Mouse (Mus musculus) testis, postnatal 14 days (tissue): ENCODE data around the gene Dop1a.

Experiments used
- DNase-seq: peaks from one replicate; pipeline ENCODE4 v3.0.0; 2021; ENCODE audit warnings: low spot score

Dop1a gene

DNA sequence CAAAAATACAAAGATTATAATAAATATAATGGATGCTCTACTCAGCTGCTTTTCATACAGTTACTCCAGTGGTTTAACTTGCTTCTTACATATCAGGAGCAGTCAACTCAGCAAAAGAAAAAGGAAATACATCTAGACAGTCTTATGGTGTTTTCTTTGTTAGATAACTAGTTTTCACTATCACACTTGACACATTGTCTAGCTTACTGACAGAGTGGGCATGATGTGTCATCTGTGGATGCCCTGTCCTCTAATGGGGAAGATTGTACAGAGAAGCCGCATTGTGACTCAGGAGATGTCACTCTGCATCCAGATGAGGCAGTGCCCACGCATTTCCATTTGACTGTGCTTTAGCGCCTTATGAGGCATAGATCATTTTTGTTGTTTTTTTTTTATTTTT is 32.1 kb downstream of the Dop1a start:
- DNase-seq = no peak

DNA sequence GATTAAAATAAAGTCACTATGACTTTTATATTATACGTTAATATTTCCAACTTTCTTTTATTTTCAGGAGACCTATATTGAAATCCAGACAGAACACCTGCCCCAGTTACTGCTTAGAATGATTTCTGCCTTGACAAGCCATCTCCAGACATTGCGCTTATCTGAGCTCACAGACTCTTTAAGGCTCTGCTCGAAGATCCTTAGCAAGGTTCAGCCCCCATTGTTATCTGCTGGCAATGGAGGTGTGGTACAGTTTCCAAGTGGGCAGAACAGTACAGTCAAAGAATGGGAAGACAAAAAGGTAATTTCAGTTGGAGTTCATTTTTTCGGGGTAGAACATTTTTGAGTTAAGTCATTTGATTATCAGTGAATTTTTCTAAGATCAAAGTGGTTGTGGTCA is 40.5 kb downstream of the Dop1a start:
- no peak for DNase-seq

DNA sequence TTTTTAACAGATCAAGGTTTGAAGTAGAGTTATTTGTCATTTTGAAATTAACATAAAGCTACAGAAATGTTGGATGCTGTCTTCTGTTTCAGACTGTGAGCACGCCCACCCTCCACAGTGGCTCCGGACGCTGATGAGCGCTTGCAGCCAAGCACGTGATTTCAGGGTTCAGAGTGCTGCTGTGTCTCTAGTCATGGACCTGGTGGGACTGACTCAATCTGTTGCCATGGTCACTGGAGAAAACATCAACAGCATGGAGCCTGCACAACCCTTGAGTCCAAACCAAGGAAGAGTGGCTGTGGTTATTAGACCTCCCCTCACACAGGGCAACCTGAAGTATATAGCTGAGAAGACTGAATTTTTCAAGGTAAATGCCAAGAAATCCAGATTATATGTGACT is 46.8 kb downstream of the Dop1a start:
- DNase-seq = no peak

DNA sequence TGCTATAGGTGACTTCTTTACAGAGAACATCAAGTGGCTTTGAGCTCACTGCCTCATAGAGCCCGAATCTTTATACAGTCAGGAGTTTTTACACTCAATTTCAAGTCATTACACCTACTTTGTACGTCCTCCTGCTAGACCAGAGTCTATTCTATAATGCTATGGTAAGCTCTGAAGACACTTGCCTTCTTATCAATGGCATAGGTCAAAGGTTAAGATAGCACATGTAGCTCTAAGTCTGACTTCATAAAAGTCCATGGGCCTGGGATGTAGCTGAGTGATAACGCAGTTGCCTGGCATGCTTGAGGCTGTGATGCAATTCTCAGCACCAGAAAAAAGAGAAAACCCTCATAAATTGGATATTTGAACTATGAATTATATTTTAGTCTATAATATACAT is 47.4 kb downstream of the Dop1a start:
- no peak for DNase-seq

DNA sequence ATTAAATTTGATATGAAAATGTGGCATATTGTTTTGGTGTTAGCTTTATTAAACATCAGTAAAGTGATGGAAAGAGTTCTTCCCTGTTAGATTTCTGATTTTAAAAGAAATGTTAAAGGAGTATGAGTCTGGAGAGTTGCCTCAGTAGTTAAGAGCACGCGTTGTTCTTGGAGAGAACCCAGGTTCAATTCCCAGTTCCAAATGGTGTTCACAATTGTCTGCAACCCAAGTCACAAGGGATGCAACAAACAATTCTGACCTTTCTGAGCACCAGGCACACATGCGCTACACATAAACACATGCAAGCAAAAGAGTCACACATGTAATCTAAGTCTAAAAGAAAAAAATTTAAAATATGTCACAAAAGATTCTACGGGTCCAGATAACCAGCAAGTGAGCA is 47.8 kb downstream of the Dop1a start:
- DNase-seq = no peak

DNA sequence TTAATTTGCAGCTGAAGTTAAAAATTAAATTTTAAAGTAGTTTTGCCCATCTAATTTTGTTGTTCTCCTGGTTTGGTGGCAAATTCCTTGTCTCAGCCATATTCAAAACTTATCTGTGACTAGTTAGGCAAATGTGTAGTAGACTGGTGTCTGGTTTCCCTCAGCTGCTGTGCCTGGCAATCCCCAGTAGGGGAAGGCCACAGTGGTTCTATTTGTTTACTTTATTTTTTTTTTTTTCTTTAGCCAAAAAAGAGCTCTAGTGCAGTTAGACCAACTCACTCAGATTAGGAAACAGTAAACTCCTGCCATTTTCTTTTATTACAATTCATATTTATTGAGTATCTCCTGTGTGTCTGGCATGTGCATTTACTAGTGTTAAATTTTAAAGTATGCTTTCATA is 55.4 kb downstream of the Dop1a start:
- DNase-seq = no peak

DNA sequence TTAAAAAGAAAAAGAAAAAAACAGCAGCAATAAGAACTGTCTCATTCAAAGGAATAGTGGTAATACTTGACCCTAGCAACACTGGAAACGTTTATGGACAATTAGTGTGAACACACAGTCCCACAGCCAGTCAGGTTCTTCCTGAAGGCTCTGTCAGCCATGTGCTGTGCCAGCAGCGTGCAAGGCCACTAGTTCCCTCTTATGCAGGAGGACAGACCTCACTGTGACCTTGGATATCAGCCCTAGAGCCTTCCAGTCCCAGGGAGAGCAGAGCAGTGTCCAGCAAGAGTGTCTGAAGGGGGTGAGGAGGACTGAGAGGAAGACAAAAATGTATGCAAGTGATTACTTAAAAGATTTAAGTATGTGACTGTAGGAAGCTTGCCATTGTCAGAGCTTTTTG is 58.6 kb downstream of the Dop1a start:
- peak; percentile 17 for DNase-seq

DNA sequence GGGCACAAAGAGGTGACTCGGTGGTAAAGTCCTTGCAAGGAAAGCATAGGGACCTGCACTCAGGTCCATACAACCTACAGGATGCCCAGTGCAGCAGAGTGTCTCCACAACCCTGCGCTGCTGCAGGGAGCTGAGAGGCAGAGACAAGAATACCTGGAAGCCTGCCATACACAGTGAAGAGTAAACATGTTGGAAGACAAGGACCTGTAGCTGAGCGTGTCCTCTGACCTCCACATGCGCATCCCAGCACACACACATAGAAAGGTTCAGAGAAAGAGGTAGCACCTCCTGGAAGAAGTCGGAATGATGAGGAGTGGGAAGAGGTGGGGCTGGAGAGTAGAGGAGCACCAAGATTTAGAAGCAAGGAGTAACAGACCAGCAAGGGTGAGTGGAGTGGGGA is 67.1 kb downstream of the Dop1a start:
- no peak for DNase-seq

DNA sequence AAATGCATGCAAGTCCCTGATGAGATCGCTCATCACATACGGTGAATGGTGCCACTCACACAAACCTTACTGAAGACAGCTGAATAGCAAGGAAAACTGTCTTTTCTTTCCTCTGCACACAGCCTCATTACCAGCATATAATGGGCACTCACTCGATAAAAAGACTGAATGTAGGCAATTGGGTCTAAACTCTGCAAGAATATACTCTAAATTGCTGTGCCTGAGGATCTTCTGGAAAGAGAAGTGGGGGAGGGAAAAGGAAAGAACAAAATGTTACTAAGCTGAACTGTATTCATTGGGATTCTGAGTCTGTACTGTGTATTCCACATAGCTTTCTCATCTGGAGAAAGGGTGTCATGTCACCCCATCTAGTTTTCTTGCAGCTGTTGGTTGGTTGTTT is 76.5 kb downstream of the Dop1a start:
- DNase-seq = no peak

DNA sequence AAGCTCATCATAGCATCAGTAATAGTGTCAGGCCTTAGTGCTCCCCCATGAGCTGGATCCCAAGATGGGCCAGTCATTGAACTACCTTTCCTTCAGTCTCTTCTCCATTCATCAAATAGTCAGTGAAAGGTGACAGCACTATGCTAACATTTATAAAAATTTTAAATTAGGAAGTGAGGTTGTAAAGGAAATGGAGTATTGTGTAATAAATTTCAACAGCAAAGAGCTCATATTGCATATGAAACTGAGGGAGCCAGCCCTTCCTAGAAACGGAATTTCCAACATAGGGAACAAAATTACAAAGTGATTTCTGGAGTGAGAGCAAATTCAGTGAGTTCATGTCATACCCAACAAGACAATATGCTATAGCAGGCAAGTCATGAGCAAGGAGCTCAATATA is 77.6 kb downstream of the Dop1a start:
- no peak for DNase-seq

DNA sequence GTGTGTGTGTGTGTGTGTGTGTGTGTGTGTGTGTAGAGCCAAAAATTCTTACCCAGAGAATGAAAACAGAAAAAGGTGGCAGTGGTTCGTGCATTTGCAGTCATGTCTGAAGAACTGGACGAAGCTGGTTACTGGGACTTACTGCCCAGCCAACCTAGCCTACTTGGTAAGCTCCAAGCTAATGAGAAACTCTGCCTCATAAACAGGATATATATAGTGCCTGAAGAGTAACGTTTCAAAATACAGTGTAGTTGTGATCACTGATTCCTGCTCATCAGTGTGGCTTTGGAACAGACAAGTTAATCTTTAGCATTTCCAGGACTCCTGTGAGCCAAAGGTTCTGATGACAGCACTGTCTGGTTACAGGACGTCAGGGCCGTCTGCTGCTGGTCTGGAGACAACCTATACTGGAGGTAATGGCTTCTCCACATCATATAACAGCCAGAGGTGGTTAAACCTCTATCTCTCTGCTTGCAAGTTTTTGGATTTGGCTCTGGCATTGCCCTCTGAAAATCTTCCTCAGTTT is 82.7 kb downstream of the Dop1a start:
- no peak for DNase-seq

DNA sequence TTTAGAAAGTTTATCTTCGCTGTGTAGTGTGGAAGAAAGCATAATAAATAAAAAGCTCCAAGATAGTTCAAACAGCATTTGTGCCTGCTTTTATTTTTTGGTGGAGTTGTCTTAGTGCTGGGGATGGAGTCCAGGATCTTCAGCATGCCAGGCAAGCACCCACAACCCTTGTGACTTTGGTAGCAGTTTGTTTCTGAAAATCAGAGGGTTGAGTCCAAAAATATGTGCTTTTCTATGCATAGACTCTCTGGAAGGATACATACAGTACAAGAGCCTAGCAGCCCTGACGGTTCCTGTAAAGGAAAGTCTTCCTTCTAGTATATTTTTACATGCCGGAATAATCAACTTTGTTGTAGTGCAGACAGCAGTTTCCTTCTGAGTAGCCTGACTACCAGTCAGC is 83.8 kb downstream of the Dop1a start:
- no peak for DNase-seq

DNA sequence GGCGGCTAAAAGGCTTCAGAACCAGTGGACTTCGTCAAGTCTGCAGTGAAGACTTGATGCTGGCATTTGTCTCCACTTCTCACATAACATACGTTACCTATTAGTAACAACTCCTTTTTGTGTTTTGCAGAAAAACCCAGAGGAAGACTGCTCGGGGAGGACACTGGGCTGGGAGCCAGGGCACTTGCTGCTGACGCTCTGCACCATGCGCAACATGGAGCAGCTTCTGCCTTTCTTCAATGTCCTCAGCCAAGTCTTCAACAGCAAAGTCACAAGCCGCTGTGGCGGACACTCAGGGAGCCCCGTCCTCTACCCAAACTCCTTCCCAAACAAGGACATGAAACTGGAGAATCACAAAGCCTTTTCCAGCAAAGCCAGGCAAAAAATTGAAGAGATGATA is 86.9 kb downstream of the Dop1a start:
- DNase-seq = no peak

DNA sequence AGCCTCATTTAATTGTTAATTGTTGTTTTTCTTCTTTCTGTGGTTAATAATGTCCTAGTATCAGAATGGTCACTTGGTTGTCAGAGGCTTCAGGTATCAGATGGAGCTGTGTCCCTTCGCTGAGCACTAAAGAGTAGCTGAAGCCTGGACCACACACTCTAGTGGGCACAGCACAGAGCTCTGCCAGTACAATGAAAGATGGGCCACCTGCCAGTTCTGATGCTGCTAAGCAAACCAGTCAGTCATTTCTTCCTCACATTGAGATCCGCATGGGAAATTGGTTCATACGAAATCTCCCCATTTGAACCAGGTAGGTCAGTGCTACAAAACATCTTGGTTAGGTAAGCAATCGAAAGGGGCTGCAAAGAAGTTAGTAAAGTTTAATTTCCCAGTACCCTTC is 87.7 kb downstream of the Dop1a start:
- DNase-seq = no peak

DNA sequence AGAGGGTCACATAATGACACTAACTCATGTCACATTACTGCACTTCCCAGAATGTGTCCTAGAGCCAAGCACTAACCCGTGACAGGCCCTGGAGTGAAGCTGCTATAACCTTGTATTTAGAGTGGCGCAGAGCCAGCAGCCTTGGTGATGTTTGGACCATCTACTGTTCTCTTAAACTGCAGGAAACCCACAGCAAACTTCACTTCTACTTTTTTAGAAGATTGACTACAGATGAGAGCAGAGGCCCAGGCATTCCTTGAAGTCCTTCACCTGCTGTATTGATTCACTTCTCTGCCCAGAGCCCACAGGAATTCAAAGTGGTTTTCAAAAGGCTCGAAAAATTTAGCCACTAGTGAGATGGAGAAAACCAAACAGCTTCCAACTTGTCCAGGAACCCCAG is 93.6 kb downstream of the Dop1a start:
- no peak for DNase-seq

DNA sequence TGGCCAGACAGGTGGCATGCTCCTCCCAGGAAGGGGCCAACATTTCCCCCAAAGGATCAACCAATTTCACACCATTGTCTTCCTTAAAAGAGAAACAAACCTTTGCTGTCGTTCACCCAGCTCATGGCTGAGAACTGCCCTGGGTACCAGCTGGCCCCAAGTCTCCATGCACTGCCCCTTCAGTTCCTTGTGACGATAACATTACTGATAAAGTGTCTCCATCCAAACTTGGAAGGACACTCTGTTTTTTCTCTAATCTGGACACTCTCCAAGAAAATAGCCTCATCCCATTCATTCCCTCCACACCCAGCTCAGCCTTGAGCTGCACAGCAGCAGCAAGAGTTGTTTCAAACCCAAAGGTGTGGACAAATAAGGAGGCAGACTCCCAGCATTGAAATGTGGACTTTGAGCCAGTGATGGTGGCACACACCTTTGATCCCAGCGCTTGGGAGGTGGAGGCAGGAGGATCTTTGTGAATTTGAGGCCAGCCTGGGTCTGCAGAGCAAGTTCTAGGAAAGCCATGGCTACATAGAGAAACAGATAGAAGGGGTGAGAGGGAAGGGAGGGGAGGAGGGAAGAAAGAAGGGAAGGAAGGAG is 102.5 kb downstream of the Dop1a start:
- peak; percentile 55 for DNase-seq

DNA sequence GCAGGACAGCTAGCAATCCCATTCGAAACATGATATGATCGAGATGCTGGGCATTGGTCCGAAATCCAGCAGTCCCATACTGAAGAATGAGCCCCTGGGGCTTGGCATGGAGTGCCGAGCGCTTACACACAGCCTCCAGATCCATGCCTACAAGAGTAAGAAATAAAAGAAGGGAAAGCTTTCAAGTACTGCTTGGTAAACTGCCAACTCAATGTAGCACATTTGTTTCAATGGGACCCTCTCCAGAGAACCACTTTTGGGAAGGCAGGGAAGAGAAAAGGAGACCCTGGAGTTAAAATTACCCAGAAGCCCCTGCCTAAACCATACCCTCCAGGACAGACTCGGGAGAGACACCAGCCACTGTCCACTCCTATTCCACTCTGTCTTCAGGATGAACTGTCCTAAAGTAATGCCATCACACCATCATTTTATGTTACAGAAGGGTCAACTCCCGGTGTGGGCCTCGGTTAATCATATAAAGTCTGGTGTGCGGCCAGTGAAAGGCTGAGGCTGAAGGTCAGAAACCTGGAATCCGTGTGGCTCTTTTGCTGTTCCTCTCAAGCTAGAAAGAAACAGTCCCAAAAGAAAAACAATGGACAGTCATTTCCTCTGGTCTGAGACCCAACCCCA is 103.4 kb downstream of the Dop1a start:
- no peak for DNase-seq

DNA sequence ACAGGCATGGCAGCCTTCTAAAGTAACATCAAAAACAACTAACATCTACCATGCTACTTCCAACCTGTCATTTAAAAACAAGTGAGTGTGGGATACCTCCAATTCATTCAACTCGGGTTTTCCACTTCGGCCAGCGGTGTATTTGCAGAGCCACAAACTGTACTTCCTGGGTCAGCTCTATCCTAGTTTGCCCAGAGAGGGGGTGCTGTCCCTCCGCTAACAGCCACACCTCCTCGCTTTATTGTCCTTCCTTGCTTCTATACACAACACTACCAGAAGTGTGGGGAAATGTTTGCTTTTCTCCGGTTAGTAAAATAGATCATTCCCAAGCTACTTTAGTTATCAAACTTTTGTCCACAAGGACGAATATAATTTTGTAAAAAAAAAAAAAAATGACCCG is 104.0 kb downstream of the Dop1a start:
- DNase-seq = no peak

DNA sequence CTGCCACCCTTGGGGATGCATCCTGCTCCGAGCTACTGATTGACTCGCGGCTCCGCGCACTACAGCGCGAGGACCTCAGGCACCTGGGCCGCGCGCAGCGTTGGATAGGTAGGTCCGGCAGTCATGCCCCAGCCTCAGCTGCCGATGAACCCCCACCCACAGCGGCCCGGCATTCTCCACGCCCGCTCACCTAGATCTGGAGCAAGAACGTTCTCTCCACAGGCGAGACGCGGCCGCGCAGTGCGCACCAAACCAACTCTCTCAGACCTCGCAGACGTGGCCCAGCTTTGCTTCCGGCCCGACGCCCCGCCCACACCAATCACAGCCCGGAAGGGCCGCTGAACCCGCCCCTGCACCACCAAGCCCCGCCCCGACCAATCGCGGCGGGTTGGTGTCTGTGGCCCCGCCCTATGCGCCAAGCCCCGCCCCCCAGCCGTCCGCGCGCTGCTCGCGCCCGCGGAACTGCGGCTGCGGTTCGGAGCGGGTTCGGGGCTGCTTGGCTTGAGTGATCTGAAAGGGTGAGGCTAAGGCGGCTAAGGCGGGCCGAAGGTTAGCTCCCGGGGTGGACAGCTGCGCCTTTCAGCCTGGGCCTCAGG is 104.7 kb downstream of the Dop1a start, which contains the start of the genes Pgm3 and Rwdd2a:
Gene Pgm3, minus strand, starts transcription at position 303 of the 596 bp plus-strand sequence.
Gene Rwdd2a, plus strand, starts transcription at position 452 of the 596 bp plus-strand sequence.
- DNase-seq = peak; percentile 95

DNA sequence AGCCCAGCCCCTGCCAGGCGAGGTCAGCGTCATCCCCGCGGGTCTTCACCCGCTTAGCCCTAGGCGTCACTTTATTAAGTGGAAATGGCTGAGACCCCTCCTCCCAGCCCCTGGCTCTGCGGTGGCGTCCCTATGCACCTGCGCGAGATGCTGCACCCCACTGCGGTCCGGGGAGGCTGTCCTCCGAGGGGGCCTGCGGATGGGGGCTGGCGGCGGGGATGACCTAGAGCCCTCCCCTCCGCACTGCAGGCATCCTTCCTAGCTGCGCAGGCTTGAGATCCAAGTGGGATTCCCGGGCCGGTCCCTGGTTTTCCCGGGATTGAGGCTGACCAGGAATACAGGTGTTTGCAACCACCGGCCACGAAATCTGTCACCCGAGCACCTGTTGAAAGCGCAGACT is 105.2 kb downstream of the Dop1a start:
- DNase-seq = no peak

DNA sequence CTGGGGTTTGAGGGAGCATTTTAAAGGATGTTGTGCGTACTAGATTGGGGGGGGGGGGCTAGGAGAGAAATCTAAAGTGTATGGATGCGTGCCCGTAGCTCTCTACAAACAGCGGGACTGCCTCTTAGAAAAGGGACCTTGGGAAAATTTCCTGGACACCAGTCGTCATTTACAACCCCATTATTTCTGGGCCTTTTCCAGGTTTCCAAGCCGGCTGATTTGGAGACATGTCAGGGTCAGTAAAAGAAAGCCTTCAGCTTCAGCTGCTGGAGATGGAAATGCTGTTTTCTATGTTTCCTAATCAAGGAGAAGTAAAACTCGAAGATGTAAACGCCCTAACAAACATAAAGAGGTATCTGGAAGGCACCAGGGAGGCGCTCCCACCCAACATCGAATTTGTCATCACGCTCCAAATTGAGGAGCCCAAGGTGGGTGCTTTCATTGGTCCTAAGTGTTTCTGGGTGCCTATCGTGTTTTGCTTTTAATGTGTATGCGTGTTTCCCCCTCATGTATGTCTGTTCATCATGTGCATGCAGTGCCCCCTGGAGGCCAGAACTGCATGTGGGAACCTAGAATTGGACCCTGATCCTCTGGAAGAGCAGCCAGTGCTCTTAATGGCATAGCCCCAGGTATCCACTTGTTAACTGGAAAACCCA is 105.8 kb downstream of the Dop1a start:
- DNase-seq = peak; percentile 64

DNA sequence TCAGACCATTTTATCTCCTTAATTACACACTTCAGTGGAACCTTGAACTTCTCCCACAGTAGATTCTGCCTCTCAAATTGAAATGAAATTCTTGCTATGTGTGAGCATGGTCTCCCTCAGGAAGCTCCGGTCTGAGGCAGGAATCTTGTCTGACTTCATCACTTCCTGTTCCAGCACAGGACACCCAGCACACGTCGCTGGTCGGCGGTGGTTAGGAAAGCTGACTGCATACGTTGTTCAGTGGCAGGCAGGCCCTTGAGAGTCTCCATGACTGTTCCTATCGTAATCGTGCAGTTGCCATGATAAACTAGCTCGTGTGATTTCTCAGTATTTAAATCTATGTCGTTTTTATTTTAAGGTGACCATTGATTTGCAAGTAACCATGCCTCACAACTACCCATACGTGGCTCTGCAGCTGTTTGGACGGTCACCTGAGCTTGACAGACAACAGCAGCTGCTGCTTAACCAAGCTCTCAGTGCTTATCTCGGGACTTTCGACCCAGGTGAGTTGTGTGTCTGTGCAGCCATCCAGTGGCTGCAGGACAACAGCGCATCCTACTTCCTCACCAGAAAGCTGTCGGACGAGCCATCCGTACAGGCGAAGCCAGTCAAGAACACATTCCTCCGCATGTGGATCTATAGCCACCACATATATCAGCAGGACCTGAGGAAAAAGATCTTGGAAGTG is 106.8 kb downstream of the Dop1a start:
- no peak for DNase-seq
